Mouse (Mus musculus) cortical plate, adult 2 months (tissue): Measurements from ENCODE around the gene Zfyve27.

Source experiments
- CTCF ChIP-seq: fragments of 200-500 bp; IDR thresholded peaks from 2 replicates; pipeline ENCODE4 v1.5.1; 2011; ENCODE audit warnings: mild to moderate bottlenecking, control low read depth, low read length; ENCODE audit not compliant: insufficient read depth; ENCODE audit errors: extremely low read depth
- POLR2A ChIP-seq: fragments of 200-500 bp; IDR thresholded peaks from 2 replicates; pipeline ENCODE4 v1.6.1; 2011; ENCODE audit warnings: mild to moderate bottlenecking, low read length, control low read depth; ENCODE audit not compliant: insufficient read depth; ENCODE audit errors: extremely low read depth

DNA sequence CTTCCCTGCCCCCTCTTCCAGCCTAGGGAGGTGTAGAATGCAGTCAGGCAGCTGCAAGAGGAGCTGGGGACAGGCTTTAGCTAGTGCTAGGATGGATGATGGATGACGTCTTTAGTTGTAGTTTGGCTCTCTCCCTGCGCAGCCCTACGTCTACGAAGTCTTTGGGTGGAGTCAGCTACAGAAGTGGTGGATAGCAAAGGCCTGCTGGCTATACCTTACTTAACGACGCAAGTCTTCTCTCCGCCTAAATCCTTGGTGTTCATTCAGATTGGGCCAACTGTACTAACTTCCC, 15.2 kb upstream of the Zfyve27 start:
- TF ChIP-seq CTCF (no peak), POLR2A (peak; percentile 11; the same call in 1 of the 2 replicates)
